Mouse (Mus musculus): Measurements from ENCODE around the gene Per1. TPM values are rescaled to one million over a fixed set of nuclear protein-coding genes. Genes with fewer than 3 reads are reported as not detected.

The Per1 gene
- total and polyA plus RNA-seq, 3 experiments = 8.9 to 55.5 (median 40.6) TPM

- TF ChIP-seq CTCF (IDR thresholded peaks at IDR 0.05; ENCODE audit: low read depth, low read length) (no peak), TAL1 (conservative IDR thresholded peaks at IDR 0.05; ENCODE audit: low read depth, low read length) (no peak), GATA2 (IDR thresholded peaks at IDR 0.05; ENCODE audit: borderline replicate concordance, low read depth, low read length) (no peak), POLR2AphosphoS5 (IDR thresholded peaks at IDR 0.05; ENCODE audit: insufficient replicate concordance, low read depth, low read length) (no peak), GATA1 (IDR thresholded peaks at IDR 0.05; ENCODE audit: borderline replicate concordance, low read length) (no peak)
- DNase-seq (ENCODE audit: low spot score) = no peak
- Histone ChIP-seq H3K9me3 (replicated peaks) (no peaks in the 10 kb centered on the region), H3K4me1 (ENCODE audit: insufficient read depth, low read depth, low read length) (peaks cover 40% of the 10 kb centered on the region), H3K36me3 (replicated peaks) (no peaks in the 10 kb centered on the region), H3K27me3 (ENCODE audit: insufficient read depth, low read length) (peaks cover 11% of the 10 kb centered on the region), H3K4me3 (ENCODE audit: low read depth, low read length) (no peak overlapping the region)
- ATAC-seq (ENCODE audit: extremely low read depth, insufficient number of reproducible peaks, low FRiP score, poor library complexity, severe bottlenecking) = no peak
Observed at GRCm38 (mm10) chr11:69078041-69078440, 17.0 kb upstream of the Per1 start.

GRCm38 (mm10) chr11:69078805-69079438 is 16.1 kb upstream of the Per1 start:
- H3K9me3 ChIP-seq (replicated peaks) = no peaks in the 10 kb centered on the region
- DNase-seq (ENCODE audit: low spot score) = no peak
- peaks cover 40% of the 10 kb centered on the region for H3K4me1 ChIP-seq (ENCODE audit: insufficient read depth, low read depth, low read length)
- H3K4me3 ChIP-seq (ENCODE audit: low read depth, low read length) = no peak overlapping the region
- no peak for TF ChIP-seq POLR2AphosphoS5 (IDR thresholded peaks at IDR 0.05; ENCODE audit: insufficient replicate concordance, low read depth, low read length)
- TF ChIP-seq GATA2 (IDR thresholded peaks at IDR 0.05; ENCODE audit: borderline replicate concordance, low read depth, low read length) = no peak
- TF ChIP-seq TAL1 (conservative IDR thresholded peaks at IDR 0.05; ENCODE audit: low read depth, low read length) = no peak
- no peak for TF ChIP-seq GATA1 (IDR thresholded peaks at IDR 0.05; ENCODE audit: borderline replicate concordance, low read length)
- TF ChIP-seq CTCF (IDR thresholded peaks at IDR 0.05; ENCODE audit: low read depth, low read length) = no peak
- peaks cover 13% of the 10 kb centered on the region for H3K27me3 ChIP-seq (ENCODE audit: insufficient read depth, low read length)
- H3K36me3 ChIP-seq (replicated peaks) = no peaks in the 10 kb centered on the region
- ATAC-seq (ENCODE audit: extremely low read depth, insufficient number of reproducible peaks, low FRiP score, poor library complexity, severe bottlenecking) = no peak

GRCm38 (mm10) chr11:69080102-69080854 is 14.7 kb upstream of the Per1 start:
- H3K36me3 ChIP-seq (replicated peaks) = no peaks in the 10 kb centered on the region
- H3K27me3 ChIP-seq (ENCODE audit: insufficient read depth, low read length) = peaks cover 17% of the 10 kb centered on the region
- no peaks in the 10 kb centered on the region for H3K9me3 ChIP-seq (replicated peaks)
- TF ChIP-seq GATA2 (IDR thresholded peaks at IDR 0.05; ENCODE audit: borderline replicate concordance, low read depth, low read length) (no peak), GATA1 (IDR thresholded peaks at IDR 0.05; ENCODE audit: borderline replicate concordance, low read length) (no peak), CTCF (IDR thresholded peaks at IDR 0.05; ENCODE audit: low read depth, low read length) (no peak), POLR2AphosphoS5 (IDR thresholded peaks at IDR 0.05; ENCODE audit: insufficient replicate concordance, low read depth, low read length) (no peak), TAL1 (conservative IDR thresholded peaks at IDR 0.05; ENCODE audit: low read depth, low read length) (no peak)
- no peak for ATAC-seq (ENCODE audit: extremely low read depth, insufficient number of reproducible peaks, low FRiP score, poor library complexity, severe bottlenecking)
- H3K4me1 ChIP-seq (ENCODE audit: insufficient read depth, low read depth, low read length) = peaks cover 28% of the 10 kb centered on the region
- no peak for DNase-seq (ENCODE audit: low spot score)
- no peak overlapping the region for H3K4me3 ChIP-seq (ENCODE audit: low read depth, low read length)

GRCm38 (mm10) chr11:69080855-69081222 is 14.2 kb upstream of the Per1 start:
- DNase-seq (ENCODE audit: low spot score) = no peak
- ATAC-seq (ENCODE audit: extremely low read depth, insufficient number of reproducible peaks, low FRiP score, poor library complexity, severe bottlenecking) = no peak
- no peaks in the 10 kb centered on the region for H3K9me3 ChIP-seq (replicated peaks)

GRCm38 (mm10) chr11:69081613-69082012 is 13.4 kb upstream of the Per1 start:
- Histone ChIP-seq H3K27me3 (ENCODE audit: insufficient read depth, low read length) (peaks cover 17% of the 10 kb centered on the region), H3K36me3 (replicated peaks) (no peaks in the 10 kb centered on the region), H3K4me1 (ENCODE audit: insufficient read depth, low read depth, low read length) (peaks cover 28% of the 10 kb centered on the region), H3K9me3 (replicated peaks) (no peaks in the 10 kb centered on the region), H3K4me3 (ENCODE audit: low read depth, low read length) (no peak overlapping the region)
- TF ChIP-seq GATA2 (IDR thresholded peaks at IDR 0.05; ENCODE audit: borderline replicate concordance, low read depth, low read length) = no peak
- DNase-seq (ENCODE audit: low spot score) = no peak
- ATAC-seq (ENCODE audit: extremely low read depth, insufficient number of reproducible peaks, low FRiP score, poor library complexity, severe bottlenecking) = no peak

More at GRCm38 (mm10) chr11:69080855-69081222, 14.2 kb upstream of the Per1 start:
- H3K36me3 ChIP-seq (replicated peaks) = no peaks in the 10 kb centered on the region
- H3K27me3 ChIP-seq (ENCODE audit: insufficient read depth, low read length) = peaks cover 17% of the 10 kb centered on the region
- H3K4me3 ChIP-seq (ENCODE audit: low read depth, low read length) = no peak overlapping the region
- H3K4me1 ChIP-seq (ENCODE audit: insufficient read depth, low read depth, low read length) = peaks cover 28% of the 10 kb centered on the region
- TF ChIP-seq POLR2AphosphoS5 (IDR thresholded peaks at IDR 0.05; ENCODE audit: insufficient replicate concordance, low read depth, low read length) = no peak
- no peak for TF ChIP-seq CTCF (IDR thresholded peaks at IDR 0.05; ENCODE audit: low read depth, low read length)

- Histone ChIP-seq H3K4me3 (ENCODE audit: low read depth, low read length) (no peak overlapping the region), H3K27me3 (ENCODE audit: insufficient read depth, low read length) (peaks cover 13% of the 10 kb centered on the region), H3K4me1 (ENCODE audit: insufficient read depth, low read depth, low read length) (peaks cover 41% of the 10 kb centered on the region), H3K9me3 (replicated peaks) (no peaks in the 10 kb centered on the region), H3K36me3 (replicated peaks) (peaks cover 15% of the 10 kb centered on the region)
- no peak for DNase-seq (ENCODE audit: low spot score)
- ATAC-seq (ENCODE audit: extremely low read depth, insufficient number of reproducible peaks, low FRiP score, poor library complexity, severe bottlenecking) = no peak
- TF ChIP-seq GATA2 (IDR thresholded peaks at IDR 0.05; ENCODE audit: borderline replicate concordance, low read depth, low read length) (no peak), POLR2AphosphoS5 (IDR thresholded peaks at IDR 0.05; ENCODE audit: insufficient replicate concordance, low read depth, low read length) (no peak), CTCF (IDR thresholded peaks at IDR 0.05; ENCODE audit: low read depth, low read length) (no peak), TAL1 (conservative IDR thresholded peaks at IDR 0.05; ENCODE audit: low read depth, low read length) (no peak), GATA1 (IDR thresholded peaks at IDR 0.05; ENCODE audit: borderline replicate concordance, low read length) (no peak)
Observed at GRCm38 (mm10) chr11:69085608-69086007, 9.4 kb upstream of the Per1 start.
